Mouse (Mus musculus) kidney, embryonic 14.5 days (tissue): ENCODE measurements around the gene Opcml. TPM values are rescaled to one million over a fixed set of nuclear protein-coding genes. Genes with fewer than 3 reads are reported as not detected.

ENCODE experiments used
- ATAC-seq: fragments of 200-750 bp; cut with Nextera tagmentation; 2 replicates; pipeline ENCODE4 v1.8.0; 2017; ENCODE audit warnings: moderate number of reproducible peaks, mild to moderate bottlenecking, moderate TSS enrichment, moderate library complexity; ENCODE audit not compliant: low FRiP score, low TSS enrichment
- H3K27ac ChIP-seq: fragments of 300-500 bp; sonication (generic); 2 replicates; pipeline ENCODE4 v1.5.1; 2014; ENCODE audit warnings: low read depth, mild to moderate bottlenecking, low read length, moderate library complexity, mixed read lengths
- H3K27me3 ChIP-seq: fragments of 300-500 bp; sonication (generic); 2 replicates; pipeline ENCODE4 v1.6.1; 2014; ENCODE audit warnings: mild to moderate bottlenecking, low read length; ENCODE audit not compliant: control insufficient read depth, insufficient read depth
- H3K36me3 ChIP-seq: fragments of 300-500 bp; sonication (generic); 2 replicates; pipeline ENCODE4 v1.6.1; 2014; ENCODE audit warnings: low read length, mixed read lengths; ENCODE audit not compliant: control insufficient read depth, insufficient read depth
- H3K4me1 ChIP-seq: fragments of 300-500 bp; sonication (generic); 2 replicates; pipeline ENCODE4 v1.6.1; 2014; ENCODE audit warnings: low read length, mixed read lengths; ENCODE audit not compliant: control insufficient read depth, insufficient read depth
- H3K4me2 ChIP-seq: fragments of 300-500 bp; sonication (generic); replicated peaks from 2 replicates; pipeline ENCODE4 v1.6.1; 2014; ENCODE audit warnings: low read depth, mild to moderate bottlenecking, low read length
- H3K4me3 ChIP-seq: fragments of 300-500 bp; sonication (generic); 2 replicates; pipeline ENCODE4 v1.5.1; 2014; ENCODE audit warnings: mild to moderate bottlenecking, low read length
- H3K9ac ChIP-seq: fragments of 300-500 bp; sonication (generic); 2 replicates; pipeline ENCODE4 v1.6.1; 2014; ENCODE audit warnings: low read depth, mild to moderate bottlenecking, low read length, moderate library complexity
- H3K9me3 ChIP-seq: fragments of 300-500 bp; sonication (generic); 2 replicates; pipeline ENCODE4 v1.6.1; 2016; ENCODE audit warnings: low read length; ENCODE audit not compliant: control insufficient read depth
- WGBS: fragments of 180-500 bp; shearing (Covaris S2); extraction: QIAGEN DNeasy Blood & Tissue Kit; methylation state at CpG from one replicate; pipeline ENCODE4 v1.1.7; 2014; 5-methylcytosine and 5-hydroxymethylcytosine counted together
- polyA plus RNA-seq: library from polyadenylated mRNA; unstranded; fragments of >200 nt; fragmentation: Nextera tagmentation; extraction: Ambion mirVana; gene quantifications from 2 replicates; pipeline ENCODE4 v1.2.1, GENCODE M21; 2014

Gene Opcml
- polyA plus RNA-seq, 1 experiment from 2014 or later: 1.9 TPM

GRCm38 (mm10) chr9:28613683-28614620 is 823.4 kb downstream of the Opcml start:
- WGBS: 37% methylated on average over 6 of the region's 6 CpGs
- Histone ChIP-seq H3K36me3 (no peaks in the 10 kb centered on the region), H3K4me1 (no peaks in the 10 kb centered on the region), H3K4me2 (no peak overlapping the region), H3K27me3 (no peaks in the 10 kb centered on the region), H3K9me3 (no peaks in the 10 kb centered on the region), H3K27ac (no peak overlapping the region), H3K4me3 (no peak overlapping the region), H3K9ac (no peak overlapping the region)
- ATAC-seq: no peak

GRCm38 (mm10) chr9:28615447-28615846 is 824.9 kb downstream of the Opcml start:
- no peaks in the 10 kb centered on the region for H3K4me1 ChIP-seq
- H3K27ac ChIP-seq: no peak overlapping the region
- no peaks in the 10 kb centered on the region for H3K36me3 ChIP-seq
- no peak for ATAC-seq
- no peak overlapping the region for H3K9ac ChIP-seq
- no peak overlapping the region for H3K4me3 ChIP-seq
- H3K9me3 ChIP-seq: no peaks in the 10 kb centered on the region
- H3K4me2 ChIP-seq: no peak overlapping the region
- no peaks in the 10 kb centered on the region for H3K27me3 ChIP-seq

- no peak overlapping the region for H3K4me3 ChIP-seq
- 86% methylated on average over 1 of the region's 1 CpGs for WGBS
- H3K4me2 ChIP-seq: no peak overlapping the region
Observed at GRCm38 (mm10) chr9:28617666-28618065, 827.1 kb downstream of the Opcml start.

GRCm38 (mm10) chr9:28618186-28618892 is 827.8 kb downstream of the Opcml start:
- WGBS: 89% methylated on average over 2 of the region's 2 CpGs
- H3K4me2 ChIP-seq: no peak overlapping the region
- H3K9ac ChIP-seq: no peak overlapping the region
- no peaks in the 10 kb centered on the region for H3K4me1 ChIP-seq
- H3K27me3 ChIP-seq: no peaks in the 10 kb centered on the region
- ATAC-seq: no peak
- no peaks in the 10 kb centered on the region for H3K36me3 ChIP-seq
- H3K27ac ChIP-seq: no peak overlapping the region
- H3K4me3 ChIP-seq: no peak overlapping the region
- no peaks in the 10 kb centered on the region for H3K9me3 ChIP-seq

More at GRCm38 (mm10) chr9:28617666-28618065, 827.1 kb downstream of the Opcml start:
- Histone ChIP-seq H3K27ac (no peak overlapping the region), H3K4me1 (no peaks in the 10 kb centered on the region), H3K36me3 (no peaks in the 10 kb centered on the region), H3K9me3 (no peaks in the 10 kb centered on the region), H3K9ac (no peak overlapping the region), H3K27me3 (no peaks in the 10 kb centered on the region)
- ATAC-seq: no peak

GRCm38 (mm10) chr9:28621939-28622338 is 831.4 kb downstream of the Opcml start:
- no peaks in the 10 kb centered on the region for H3K4me1 ChIP-seq
- H3K27me3 ChIP-seq: no peaks in the 10 kb centered on the region
- no peak overlapping the region for H3K9ac ChIP-seq
- H3K36me3 ChIP-seq: no peaks in the 10 kb centered on the region
- no peak for ATAC-seq
- H3K27ac ChIP-seq: no peak overlapping the region
- 91% methylated on average over 1 of the region's 1 CpGs for WGBS
- no peaks in the 10 kb centered on the region for H3K9me3 ChIP-seq
- no peak overlapping the region for H3K4me3 ChIP-seq
- no peak overlapping the region for H3K4me2 ChIP-seq

GRCm38 (mm10) chr9:28624870-28625269 is 834.3 kb downstream of the Opcml start:
- H3K9ac ChIP-seq: no peak overlapping the region
- ATAC-seq: no peak
- no peaks in the 10 kb centered on the region for H3K4me1 ChIP-seq
- H3K27ac ChIP-seq: no peak overlapping the region
- no peaks in the 10 kb centered on the region for H3K36me3 ChIP-seq
- no peak overlapping the region for H3K4me2 ChIP-seq
- 30% methylated on average over 10 of the region's 10 CpGs for WGBS
- H3K4me3 ChIP-seq: no peak overlapping the region
- no peaks in the 10 kb centered on the region for H3K9me3 ChIP-seq
- no peaks in the 10 kb centered on the region for H3K27me3 ChIP-seq

- no peaks in the 10 kb centered on the region for H3K9me3 ChIP-seq
- no peak overlapping the region for H3K4me2 ChIP-seq
- H3K4me3 ChIP-seq: no peak overlapping the region
- H3K9ac ChIP-seq: no peak overlapping the region
- H3K27me3 ChIP-seq: no peaks in the 10 kb centered on the region
- no peaks in the 10 kb centered on the region for H3K36me3 ChIP-seq
- ATAC-seq: no peak
- no peak overlapping the region for H3K27ac ChIP-seq
- H3K4me1 ChIP-seq: no peaks in the 10 kb centered on the region
Observed at GRCm38 (mm10) chr9:28642766-28643165, 852.2 kb downstream of the Opcml start.

- no peaks in the 10 kb centered on the region for H3K27me3 ChIP-seq
- H3K9me3 ChIP-seq: no peaks in the 10 kb centered on the region
- no peak overlapping the region for H3K27ac ChIP-seq
- H3K9ac ChIP-seq: no peak overlapping the region
- no peaks in the 10 kb centered on the region for H3K4me1 ChIP-seq
- H3K4me2 ChIP-seq: no peak overlapping the region
- no peak for ATAC-seq
- H3K4me3 ChIP-seq: no peak overlapping the region
- WGBS: 72% methylated on average over 2 of the region's 2 CpGs
- H3K36me3 ChIP-seq: no peaks in the 10 kb centered on the region
Observed at GRCm38 (mm10) chr9:28644063-28644462, 853.5 kb downstream of the Opcml start.

- no peaks in the 10 kb centered on the region for H3K36me3 ChIP-seq
- WGBS: 75% methylated on average over 4 of the region's 4 CpGs
- no peaks in the 10 kb centered on the region for H3K4me1 ChIP-seq
- ATAC-seq: no peak
- no peak overlapping the region for H3K4me3 ChIP-seq
- H3K27ac ChIP-seq: no peak overlapping the region
- H3K9ac ChIP-seq: no peak overlapping the region
- no peak overlapping the region for H3K4me2 ChIP-seq
- H3K27me3 ChIP-seq: no peaks in the 10 kb centered on the region
- H3K9me3 ChIP-seq: no peaks in the 10 kb centered on the region
Observed at GRCm38 (mm10) chr9:28650089-28650488, 859.5 kb downstream of the Opcml start.
